Mouse (Mus musculus) ES-CJ7 (cell line): ENCODE results near the gene Mitd1.

Source experiments
- DNase-seq: peaks from one replicate; pipeline ENCODE4 v3.0.0; 2011; ENCODE audit warnings: low read depth, low spot score

Gene Mitd1

DNA sequence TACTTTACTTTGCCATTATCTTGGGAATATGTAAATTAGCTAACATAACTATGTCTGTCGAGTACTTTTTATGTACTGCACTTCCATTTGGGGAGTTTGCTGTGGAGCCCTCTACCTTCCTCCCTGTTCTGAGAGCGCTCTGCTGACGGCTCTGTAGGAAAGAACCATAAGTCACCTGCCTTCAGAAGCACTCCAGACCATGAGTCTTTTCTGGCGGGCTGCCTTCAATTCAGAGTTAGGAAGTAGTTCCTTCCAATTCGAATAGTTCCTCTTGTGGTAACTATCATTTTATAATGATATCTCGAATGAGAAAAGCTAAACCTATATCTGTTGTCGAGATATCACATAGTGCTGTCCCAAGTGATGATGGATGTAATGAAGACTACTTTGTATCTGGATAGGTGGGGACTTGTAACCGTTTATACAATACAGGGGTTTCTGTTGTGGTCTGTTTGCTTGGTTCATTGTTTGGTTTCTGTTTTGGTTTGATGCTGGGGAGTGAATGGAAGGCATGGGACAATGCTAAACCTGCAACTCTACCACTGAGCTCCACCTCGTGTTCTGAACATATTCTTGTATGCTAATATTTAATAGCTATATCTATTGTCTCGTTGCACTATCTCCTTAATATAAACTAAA is 22.4 kb downstream of the Mitd1 start:
- no peak for DNase-seq

GRCm38 (mm10) chr1:37867056-37867455 is 23.2 kb downstream of the Mitd1 start:
- peak; percentile 87 for DNase-seq

DNA sequence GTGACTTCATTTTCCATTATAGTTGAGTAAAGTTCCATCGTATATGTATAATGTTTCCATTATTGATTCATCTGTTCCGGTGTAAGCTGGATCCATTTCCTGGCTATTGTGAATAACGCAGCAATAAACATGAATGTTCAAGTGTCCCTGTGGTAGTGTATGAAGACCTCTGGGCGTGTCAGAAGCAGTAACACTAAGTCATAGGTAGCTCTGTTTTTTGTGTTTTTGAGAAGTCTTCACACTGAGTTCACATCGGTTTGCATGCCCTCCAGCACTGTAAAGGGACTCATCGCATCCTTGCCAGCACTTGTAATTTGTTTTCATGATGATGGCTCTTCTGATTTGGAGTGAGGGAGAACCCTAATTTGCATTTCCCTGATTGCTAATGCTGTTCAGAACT is 23.9 kb downstream of the Mitd1 start, which contains the start of gene Tsga10:
Gene Tsga10, minus strand, starts transcription at position 144 of the 400 bp plus-strand sequence.
- no peak for DNase-seq

- no peak for DNase-seq
These were observed 24.6 kb downstream of the Mitd1 start for GRCm38 (mm10) chr1:37865401-37866215.

DNA sequence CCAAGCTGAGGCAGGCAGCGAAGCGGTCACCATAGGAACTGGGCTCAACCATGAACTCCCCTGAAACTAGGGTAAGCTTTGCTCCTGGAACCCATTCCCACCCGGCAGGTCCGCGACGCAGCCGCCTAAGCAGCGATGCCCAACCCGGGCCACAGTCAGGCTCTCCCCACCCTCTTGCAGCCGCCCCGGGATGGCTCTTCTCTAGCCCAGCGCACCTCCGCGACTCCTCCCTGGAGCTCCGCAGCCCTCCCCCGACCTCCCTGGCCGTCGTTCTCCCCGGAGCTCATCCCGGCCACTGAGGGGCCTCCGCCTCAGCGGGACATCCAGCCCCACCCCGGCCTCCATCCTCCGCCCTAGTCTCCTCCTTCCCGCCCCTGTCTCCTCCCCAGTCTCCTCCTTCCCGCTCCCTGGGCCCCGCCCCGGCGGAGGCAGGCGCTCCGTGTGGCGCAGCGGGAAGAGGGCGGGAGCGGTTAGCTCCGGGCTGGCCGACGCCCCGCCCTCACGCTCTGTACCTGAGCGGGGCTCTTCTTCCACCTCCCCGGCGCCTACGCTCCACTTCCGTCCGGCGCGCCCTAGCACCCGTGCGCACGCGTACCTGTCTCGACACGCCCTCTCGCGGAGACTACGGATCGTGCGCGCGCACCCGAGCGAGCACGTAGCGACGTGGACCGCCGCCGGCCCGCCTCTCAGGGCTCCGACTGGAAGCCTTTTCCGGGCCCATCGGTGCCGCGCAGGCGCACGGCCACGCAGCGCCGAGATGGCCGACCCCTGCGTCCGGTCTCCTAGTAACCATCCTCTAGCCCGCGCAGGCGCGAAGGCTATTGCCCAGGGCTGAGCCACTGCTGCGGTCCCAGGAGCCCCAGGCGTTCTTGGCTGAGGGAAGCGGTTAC is 25.5 kb downstream of the Mitd1 start:
- peak; percentile 100 for DNase-seq

- no peak for DNase-seq
These were observed 39.5 kb downstream of the Mitd1 start for GRCm38 (mm10) chr1:37850696-37851095.

DNA sequence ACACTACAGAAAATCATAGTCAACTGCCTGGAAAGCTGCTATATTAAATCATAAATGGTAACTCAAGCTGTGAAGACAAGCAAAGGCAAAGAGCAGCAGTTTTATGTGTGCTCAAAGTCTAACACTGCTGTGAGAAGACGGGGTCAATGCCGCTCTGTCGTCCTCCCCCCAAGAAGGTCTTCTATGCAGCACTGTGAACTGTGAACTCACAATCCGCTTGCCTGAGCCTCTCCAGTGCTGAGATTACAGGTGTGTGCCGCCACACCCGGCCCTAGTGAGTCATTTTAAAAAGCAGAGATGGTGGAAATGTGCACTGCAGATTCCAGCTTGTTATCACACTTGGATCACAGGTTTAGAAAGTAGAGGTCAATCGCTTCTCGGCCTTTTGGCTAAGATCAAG is 43.3 kb downstream of the Mitd1 start:
- no peak for DNase-seq

- DNase-seq, result no peak
These were observed 58.5 kb downstream of the Mitd1 start for GRCm38 (mm10) chr1:37831681-37832080.
